Mouse (Mus musculus): Measurements from ENCODE around the gene Hoxd3.

Gene Hoxd3

DNA sequence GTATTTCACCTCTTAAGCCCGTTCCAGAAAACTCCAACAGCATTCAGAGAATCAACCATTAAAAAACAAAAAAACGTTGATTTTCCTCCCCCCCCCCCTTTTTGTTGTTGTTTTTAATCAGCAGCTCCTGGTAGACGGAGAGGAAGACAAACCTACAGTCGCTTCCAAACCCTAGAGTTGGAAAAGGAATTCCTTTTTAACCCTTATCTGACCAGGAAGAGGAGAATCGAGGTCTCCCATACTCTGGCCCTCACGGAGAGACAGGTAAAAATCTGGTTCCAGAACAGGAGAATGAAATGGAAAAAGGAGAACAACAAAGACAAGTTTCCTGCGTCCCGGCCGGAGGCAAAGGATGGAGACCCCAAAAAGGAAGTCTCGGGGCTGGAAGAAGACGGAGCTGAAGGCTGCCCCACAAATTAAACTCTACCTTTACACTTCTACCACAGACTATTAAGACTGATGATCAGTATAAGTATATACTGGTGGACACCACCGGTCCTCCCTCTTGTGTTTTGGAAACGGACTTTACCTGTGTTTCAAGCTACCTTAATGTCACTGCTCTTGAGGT is 5.2 kb upstream of the Hoxd3 start:
- DNase-seq (ENCODE audit: low spot score), result no peak

DNA sequence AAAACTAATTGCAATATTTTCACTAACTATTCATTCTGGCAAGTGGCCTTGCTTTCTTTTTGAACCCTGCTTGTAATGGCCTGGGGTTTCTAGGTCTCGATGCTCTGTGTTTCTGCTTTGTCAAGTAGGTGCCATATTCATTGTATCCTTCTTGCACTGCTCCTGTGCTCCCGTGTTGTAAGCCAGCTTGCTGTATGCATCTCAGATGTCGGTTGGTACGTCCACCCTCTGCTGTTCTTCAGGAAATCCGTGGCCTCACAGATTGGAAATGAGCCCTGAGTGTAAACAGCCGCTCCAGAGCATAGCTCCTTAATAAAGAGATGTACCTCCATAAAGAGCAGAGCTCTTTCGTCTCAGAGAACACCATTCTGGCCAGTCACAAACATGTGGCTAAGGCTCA is 4.1 kb upstream of the Hoxd3 start:
- DNase-seq (ENCODE audit: low spot score), result no peak

DNA sequence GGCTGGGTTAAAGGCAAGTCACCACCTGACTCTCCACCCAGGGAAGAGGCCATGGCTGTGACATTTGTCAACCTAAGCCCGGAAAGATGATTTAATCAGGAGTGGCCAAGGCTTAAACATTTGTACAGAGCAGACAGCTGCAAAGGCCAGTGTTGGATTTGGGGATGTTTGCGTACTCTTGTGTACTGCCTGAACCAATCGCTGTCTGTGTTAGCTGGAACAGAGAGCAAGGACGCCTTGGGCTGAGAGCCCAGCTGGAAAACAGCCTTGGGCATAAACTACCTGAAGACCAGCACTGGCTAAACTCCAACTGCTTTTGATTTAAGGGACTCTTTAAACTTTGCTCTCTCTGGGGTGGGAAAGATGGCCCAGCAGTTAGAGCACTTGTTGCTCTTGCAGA is 3.1 kb upstream of the Hoxd3 start:
- DNase-seq (ENCODE audit: low spot score), result no peak

DNA sequence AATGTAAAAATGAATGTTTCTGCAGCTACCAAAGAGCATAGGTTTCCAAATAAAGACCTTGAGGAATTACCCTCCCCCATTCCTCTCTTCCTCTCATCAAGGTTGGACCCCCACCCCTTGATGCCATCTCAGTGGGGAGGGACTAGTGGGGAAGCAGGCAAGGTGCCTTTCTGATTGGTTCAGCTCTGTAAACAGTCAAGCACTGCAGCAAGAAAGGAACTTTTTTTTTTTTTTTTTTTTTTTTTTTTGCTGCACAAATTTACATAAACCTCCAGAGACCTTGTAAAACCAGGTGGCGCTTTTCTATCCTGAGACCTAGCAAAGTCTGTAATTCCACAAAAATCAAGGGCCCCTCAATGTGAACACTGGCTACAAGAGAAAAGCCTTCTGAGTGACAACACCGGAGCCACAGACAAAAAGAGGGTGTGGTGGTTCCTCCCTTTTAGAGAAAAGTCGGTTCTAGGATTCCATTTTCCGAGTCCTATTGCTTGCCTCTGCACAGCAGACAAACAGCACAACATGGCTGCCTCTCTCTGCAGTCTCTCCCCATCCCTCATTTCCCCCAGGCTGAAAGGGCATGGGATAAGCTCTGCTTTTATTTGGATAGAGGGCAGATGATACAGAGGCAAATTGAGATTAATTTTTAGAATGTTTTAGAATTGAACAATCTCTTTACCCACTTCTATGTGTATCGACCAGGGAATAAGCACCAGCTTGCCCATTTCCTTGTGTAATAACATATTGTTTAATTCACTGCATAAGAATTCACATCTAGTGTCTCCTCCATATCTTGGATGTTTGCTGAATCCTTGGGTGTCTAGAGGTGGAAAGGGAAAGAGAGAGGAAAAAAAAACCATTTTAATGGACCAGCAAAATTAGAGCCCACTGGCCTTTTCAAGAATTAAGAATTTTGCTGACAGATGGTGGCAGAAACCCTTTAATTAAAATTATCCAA is 2.0 kb upstream of the Hoxd3 start:
- DNase-seq (ENCODE audit: low spot score), result no peak

DNA sequence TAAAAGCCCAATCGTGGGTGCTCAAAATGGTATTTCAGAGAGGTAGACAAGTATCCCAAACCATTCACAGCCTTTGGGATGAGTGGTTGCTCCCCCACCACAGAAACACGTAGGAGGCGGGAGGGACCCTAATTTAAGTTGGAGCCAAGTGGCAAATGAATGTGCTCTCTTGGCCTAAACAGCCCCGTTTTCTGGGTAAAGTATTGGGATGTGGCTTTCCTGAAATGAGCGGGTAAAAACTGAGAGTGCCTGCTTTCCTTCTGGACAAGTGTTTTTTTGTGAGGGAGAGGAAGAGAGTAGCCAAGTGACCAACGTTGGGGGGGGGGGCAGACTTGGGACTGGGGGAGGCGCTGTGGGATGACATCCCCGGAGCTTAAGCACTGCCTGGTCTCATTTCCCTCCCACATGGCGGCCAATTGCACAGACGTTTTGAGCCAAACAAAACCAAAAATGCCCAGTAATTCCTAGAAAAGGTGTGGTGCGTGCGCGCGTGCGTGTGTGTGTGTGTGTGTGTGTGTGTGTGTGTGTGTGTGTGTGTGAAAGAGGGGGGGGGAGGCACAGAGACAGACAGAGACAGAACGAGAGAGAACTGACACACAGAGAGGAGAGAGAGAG is 691 bp upstream of the Hoxd3 start:
- no peak for DNase-seq (ENCODE audit: low spot score)

DNA sequence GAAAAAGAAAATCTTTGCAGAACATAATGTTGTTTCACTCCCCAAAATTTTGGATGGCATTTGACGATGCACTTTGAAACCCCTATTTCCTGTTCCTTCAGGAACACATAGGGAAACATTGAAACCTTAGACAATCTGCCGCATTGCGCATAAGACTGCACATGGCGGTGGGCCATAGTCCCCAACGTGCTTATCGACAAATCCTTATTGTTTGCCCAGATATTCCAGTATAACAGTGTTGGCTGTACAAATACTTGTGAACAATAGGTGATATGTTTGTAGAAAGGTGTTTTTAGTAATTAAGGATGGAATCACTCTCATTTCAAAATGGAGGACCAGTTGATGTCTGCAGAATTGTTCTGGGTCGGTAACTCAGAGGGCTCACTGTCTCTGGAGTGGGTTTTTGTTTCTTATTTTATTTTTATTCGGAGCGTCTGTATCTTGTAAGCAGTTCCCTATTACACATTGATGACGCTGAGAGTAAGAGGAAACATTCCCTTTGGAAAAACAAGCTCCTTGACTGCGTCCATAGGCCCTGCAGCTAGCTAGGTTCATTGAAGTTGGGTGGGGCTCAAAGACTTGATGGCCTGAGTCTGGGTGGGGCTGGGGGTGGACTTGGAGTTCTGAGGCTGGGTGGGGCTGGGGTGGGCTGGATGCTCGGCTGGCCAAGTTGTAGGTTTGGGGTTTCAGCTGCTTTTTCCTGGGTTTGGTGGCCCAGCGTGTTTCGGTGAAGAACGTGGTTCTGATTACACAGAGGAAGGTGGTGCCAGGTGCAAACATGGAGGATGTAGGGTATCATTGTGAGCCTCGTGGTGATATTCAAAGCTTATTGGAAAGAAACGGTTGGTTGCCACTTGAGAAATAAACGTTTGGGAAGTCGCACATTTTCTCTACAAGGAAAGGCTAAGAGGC is 1.8 kb downstream of the Hoxd3 start:
- DNase-seq (ENCODE audit: low spot score), result no peak

DNA sequence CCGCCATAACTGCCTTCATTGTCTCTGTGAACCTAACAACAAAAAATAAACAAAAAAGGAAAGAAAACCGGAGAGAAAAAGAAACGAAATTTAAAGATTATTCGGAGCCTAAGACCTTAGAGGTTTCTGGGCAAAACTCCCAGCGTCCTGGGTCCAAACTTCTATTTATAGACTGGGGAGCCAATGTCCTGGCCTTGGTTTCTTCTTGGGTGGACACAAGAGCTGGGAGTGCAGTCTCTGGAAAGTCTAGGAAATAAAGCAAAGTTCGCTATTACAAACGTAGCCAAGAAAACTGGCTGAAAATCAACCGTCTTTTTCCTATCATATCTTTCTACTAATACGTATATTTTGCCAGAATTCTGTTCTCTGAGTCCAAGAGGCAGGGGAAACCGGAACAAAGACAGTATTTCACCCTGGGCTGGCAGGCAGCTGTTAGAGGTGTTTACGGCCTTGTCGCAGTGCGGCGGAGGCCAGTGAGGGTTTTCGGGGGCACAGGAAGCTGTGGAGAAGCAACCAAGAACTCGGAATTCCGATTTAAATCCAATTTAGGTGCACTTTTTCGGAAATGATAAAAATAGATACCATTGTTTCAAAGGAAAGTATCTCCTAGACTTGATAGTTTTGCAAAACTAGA is 2.5 kb downstream of the Hoxd3 start:
- no peak for DNase-seq (ENCODE audit: low spot score)

DNA sequence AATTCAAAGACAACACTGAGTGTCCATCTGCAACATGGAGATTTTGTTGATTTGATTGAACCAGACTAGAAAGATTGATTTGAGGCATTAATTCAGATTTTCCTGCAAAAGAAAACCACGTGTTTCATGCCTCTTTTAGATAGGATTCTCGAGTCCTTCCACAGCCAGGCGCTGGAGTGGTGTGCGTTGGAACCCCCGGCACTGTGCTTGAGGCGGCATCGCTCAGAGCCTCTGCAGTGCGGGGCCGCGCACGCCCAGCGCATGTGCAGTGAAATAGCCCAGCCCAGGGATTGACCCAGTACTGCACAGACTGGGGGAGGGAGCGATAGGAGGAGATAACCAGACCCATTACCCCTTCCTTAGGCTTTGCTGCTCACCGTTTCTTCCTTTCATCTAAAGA is 3.2 kb downstream of the Hoxd3 start:
- DNase-seq (ENCODE audit: low spot score), result no peak

DNA sequence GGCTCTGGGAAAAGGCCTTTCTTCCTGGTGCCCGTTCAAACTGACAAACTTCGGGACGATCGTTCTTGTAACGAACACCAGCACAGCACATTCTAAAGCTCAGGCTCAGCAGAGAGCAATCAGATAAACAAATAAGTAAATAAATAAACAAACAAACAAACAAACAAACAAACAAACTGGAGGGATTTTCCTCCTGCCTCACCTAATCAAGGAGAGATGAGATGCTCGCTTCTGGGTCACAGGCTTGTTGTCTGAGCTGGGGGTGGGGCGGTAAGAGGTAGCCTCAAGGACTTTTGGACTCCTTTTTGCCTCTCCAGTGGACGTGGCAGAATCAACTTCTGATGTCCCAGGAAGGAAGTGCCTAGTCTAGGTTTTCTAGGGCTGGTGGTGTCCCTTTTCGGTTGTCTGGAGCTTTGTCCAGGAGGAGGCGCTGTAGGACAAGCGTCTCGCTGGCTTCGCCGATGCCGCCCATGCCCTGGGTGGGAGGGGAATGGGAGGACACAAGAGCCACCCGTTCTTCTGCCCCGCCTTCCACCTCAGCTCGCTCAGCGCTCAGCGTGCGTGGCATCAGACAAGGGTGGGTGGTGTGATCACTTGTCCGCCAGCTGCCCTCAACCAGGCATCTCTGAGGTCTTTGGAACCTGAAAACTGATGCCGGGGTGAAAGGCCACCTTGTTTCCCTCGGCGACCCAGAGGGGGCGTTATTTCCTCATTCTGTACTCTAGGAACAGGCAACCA is 3.9 kb downstream of the Hoxd3 start:
- DNase-seq (ENCODE audit: low spot score), result peak; percentile 95

DNA sequence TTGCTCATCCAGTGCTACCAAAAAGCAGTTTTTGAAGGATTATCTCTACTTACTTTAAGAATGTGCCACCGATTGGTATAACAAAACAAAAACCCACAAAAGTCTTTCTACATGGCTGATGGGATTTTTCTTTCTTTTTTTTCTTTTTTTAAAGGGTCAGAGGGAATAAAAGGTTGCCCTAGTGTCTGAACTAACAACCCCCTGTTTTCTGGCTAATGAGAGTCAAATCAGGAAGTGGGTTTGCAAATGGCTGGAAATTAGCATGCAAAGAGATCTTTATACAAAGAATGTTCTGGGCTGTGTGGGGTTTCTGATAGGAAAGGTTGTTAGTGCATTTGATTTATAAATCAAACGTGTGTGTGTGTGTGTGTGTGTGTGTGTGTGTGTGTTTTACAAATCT is 8.7 kb downstream of the Hoxd3 start:
- DNase-seq (ENCODE audit: low spot score), result no peak

DNA sequence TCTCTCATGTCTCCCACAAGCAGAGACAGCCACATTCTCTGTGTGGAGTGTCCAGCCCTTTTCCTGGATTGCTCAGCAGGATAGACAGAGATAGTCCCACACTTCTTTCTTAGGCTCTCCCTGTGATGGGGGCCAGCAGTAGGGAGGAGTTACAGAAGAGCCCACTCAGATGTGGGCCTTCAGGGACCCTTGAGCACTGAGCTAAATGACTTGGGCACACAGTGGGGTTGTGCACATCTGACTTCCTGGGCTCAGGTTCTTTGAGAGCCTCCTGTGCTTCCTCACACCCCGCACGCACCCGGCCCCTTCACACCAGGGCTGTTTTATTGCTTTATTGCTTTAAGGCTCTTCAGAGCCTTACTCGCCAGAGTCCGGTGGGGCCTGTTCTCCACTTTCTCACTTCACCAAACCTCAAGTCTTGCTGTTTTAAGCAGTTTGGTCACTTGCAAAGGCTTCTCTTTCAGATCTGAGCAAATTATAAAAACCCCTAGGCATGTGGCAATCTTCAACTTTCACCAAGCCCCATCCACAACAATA is 9.3 kb downstream of the Hoxd3 start:
- no peak for DNase-seq (ENCODE audit: low spot score)

DNA sequence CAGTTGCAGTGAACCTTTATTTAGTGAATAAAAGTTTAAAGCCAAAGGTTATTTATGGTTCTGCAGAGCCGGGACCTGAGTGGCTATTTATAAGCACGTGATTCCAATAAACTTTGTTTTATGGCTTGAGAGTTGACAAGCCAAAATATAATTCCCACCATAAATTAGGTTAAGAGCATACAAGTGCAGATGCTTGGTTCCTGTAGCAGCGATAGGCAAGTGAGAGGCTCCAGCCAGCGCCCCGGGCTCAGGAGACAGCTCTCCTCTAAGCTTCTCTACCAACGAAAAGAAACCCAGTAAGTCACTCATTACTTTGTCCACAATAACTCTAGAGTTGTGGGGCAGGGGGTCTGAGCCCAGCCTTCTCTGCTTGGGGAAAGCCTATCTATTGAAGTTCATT is 10.2 kb downstream of the Hoxd3 start:
- no peak for DNase-seq (ENCODE audit: low spot score)

DNA sequence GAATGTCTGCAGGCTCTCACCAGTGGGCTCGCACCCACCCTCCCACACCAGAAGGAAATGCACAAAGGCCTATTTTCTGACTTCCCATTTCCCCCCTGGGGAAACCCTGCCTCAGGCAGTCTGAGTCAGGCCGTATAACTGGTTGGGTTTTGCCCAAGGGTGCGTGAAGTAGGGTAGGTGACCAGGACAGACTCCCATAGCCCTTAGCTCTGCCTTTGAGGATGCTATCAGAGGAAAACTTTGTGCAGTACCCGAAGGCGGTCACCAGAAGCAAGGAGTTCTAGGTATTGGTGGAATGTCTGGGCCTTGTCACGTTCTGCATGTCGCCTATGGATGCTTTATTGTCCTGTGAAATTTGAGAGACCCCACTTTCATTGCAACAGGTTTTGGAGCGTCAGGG is 11.2 kb downstream of the Hoxd3 start:
- DNase-seq (ENCODE audit: low spot score), result no peak

DNA sequence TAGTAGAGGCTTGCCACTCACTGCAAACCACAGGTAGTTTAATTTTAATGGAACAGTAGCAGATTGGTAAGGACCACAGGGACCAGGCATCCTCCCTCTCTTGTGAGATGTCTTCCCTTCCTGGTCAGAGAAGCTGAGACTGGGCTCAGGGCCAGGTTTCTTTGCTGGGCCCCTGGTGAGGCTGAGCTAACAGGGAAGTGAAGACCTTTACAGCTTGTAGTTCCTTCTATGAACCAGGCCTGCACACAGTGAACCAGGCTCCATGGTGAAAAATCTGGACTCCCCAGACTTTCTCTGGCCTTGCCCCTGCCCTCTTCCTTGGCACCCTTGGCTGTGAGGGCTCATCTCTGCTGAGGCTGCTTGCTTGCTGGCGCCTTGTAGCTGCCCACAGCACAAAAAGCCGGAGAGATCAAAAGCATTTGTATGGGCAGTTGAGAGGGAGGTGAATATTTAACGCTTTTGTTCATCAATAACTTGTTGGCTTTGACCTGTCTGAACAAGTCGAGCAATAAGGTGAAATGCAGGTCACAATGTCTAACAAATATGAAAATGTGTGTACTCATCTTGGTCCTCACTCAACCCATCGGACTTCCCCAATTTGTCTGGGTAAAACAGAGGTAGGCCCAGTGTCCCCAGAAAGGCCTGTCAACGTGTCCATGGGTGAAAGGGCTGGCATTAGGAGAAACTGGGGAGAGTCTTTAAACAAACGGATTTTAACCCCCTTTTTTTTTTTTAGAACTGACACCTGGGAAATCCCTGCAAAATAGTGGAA is 12.7 kb downstream of the Hoxd3 start:
- DNase-seq (ENCODE audit: low spot score), result no peak

DNA sequence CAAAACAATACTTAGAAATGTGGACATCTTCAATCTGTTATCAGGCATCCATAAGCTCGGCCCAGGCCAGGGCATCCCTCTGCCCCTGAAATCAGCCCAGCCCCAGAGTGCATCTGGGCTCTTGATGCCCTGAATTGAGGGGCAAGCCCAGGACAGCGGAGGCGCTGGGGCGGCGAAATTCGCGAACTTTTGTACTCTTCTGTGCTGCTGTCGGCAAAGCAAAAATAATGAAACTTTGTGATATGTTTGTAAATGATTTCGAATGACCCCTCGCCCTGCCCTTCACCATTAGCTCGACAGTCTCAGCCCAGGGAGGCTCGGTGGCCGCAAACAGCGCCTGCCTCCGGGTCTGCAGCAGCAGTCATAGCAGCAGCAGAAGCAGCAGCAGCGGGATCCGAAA is 13.4 kb downstream of the Hoxd3 start:
- no peak for DNase-seq (ENCODE audit: low spot score)

DNA sequence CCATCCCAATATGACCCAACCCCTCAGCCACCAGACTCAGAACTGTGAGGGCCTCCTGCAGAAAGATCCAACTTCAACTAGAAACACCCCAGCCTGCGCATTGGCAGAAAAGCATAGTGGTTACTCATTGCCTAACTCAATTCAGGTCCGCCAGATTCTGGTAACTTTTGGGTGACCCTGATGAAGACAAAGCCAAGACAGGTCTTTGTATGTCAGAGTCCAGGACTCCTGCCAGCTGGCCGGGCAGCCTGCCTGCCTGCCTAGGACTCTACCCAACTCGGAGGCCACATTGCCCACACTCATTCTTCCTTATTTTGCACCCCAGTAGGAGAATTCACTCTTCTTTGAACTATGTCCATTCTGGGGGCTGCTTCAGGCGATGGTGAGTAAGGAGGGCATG is 14.8 kb downstream of the Hoxd3 start, which contains the start of gene Gm28230:
Gene Gm28230 (plus strand): TSS at position 178 of the 400 bp plus-strand sequence.
- DNase-seq (ENCODE audit: low spot score), result no peak

DNA sequence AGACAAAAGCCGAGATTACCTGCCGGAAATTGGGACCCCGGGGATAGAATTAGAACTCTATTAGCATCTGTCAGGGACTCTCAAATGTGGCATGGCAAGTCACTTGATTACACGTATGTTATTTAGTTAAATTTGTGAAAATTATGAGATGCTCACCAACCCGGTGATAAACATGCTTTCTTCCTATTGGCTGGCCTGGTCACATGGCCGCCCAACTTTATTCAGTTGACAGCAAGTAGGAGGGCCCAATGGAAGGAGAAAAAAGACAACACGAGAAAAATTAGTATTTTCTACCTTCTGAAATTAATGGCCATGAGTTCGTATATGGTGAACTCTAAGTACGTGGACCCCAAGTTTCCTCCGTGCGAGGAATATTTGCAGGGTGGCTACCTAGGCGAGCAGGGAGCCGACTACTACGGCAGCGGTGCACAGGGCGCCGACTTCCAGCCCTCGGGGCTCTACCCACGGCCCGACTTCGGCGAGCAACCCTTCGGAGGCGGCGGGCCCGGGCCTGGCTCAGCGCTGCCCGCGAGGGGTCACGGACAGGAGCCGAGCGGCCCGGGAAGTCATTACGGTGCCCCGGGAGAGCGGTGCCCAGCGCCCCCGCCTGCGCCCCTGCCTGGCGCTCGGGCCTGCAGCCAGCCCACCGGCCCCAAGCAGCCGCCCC is 15.4 kb downstream of the Hoxd3 start:
- no peak for DNase-seq (ENCODE audit: low spot score)

DNA sequence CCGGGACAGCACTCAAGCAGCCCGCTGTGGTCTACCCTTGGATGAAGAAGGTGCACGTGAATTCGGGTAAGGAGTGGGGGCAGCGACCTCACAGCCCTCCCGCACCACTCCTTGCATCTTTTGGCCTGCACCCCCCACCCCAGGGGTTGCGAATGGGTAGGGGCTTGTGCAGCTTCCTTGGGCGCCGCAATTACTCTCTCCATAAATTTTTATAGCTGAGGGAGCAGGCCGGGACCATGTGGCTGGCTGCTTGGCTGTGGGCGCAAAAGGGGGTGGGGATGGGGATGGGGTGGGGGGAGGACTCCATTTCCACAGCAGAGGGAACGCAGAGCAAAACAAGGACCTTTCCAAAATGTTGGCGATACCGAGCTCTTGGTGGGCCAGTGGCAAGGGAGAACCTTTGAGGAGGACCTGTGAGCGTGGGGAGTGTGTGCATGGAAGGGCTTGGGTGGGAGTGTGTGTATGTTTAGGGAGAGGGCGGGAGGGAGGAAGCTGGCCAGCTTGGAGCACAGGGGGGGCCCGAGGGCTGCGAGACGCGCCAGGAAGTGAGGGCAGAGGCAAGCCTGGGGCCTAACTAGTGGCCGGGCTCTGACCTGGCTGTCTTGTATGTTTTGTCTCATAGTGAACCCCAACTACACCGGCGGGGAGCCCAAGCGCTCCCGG is 16.0 kb downstream of the Hoxd3 start:
- DNase-seq (ENCODE audit: low spot score), result no peak

DNA sequence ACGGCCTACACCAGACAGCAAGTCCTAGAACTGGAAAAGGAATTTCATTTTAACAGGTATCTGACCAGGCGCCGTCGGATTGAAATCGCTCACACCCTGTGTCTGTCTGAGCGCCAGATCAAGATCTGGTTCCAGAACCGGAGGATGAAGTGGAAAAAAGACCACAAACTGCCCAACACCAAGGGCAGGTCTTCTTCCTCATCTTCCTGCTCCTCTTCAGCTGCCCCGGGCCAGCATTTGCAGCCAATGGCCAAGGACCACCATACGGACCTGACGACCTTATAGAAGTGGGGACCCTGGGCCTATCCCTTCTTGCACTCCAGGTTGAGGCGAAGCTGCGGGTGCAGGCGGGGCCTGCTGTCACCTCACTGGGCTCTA is 16.6 kb downstream of the Hoxd3 start:
- no peak for DNase-seq (ENCODE audit: low spot score)

Data from ovary, postnatal 14 days (tissue).